Mouse (Mus musculus) lung, adult 2 months (tissue): Measurements from ENCODE around the gene Prph. TPM values are rescaled to one million over a fixed set of nuclear protein-coding genes. Genes with fewer than 3 reads are reported as not detected.

ENCODE experiments used
- DNase-seq: peaks from one replicate; pipeline ENCODE4 v3.0.0; 2022
- H3K4me1 ChIP-seq: fragments of 200-500 bp; 2 replicates; pipeline ENCODE4 v1.6.1; 2011; ENCODE audit warnings: low read length; ENCODE audit not compliant: control insufficient read depth, insufficient read depth
- H3K4me3 ChIP-seq: fragments of 200-500 bp; replicated peaks from 2 replicates; pipeline ENCODE3; 2011; ENCODE audit warnings: low read depth, mild to moderate bottlenecking, control low read depth, low read length; ENCODE audit errors: extremely low read depth
- CTCF ChIP-seq: fragments of 200-500 bp; IDR thresholded peaks from 2 replicates; pipeline ENCODE4 v1.5.1; 2011; ENCODE audit warnings: mild to moderate bottlenecking, low read length, control low read depth; ENCODE audit not compliant: insufficient read depth
- POLR2A ChIP-seq: fragments of 200-500 bp; IDR thresholded peaks from 2 replicates; pipeline ENCODE4 v1.6.1; 2011; ENCODE audit warnings: low read depth, mild to moderate bottlenecking, control low read depth, low read length, borderline replicate concordance; ENCODE audit errors: extremely low read depth
- WGBS: fragments of 180-500 bp; shearing (Covaris S2); methylation state at CpG from one replicate; pipeline ENCODE4 v1.1.7; 2018; 5-methylcytosine and 5-hydroxymethylcytosine counted together
- polyA plus RNA-seq: library from polyadenylated mRNA; depleted of rRNA; stranded (reverse); fragments of >200 nt; gene quantifications from 2 replicates; pipeline ENCODE4 v1.2.3, GENCODE M21; 2012

The Prph gene
- polyA plus RNA-seq, 1 experiment, result 1.0 TPM

DNA sequence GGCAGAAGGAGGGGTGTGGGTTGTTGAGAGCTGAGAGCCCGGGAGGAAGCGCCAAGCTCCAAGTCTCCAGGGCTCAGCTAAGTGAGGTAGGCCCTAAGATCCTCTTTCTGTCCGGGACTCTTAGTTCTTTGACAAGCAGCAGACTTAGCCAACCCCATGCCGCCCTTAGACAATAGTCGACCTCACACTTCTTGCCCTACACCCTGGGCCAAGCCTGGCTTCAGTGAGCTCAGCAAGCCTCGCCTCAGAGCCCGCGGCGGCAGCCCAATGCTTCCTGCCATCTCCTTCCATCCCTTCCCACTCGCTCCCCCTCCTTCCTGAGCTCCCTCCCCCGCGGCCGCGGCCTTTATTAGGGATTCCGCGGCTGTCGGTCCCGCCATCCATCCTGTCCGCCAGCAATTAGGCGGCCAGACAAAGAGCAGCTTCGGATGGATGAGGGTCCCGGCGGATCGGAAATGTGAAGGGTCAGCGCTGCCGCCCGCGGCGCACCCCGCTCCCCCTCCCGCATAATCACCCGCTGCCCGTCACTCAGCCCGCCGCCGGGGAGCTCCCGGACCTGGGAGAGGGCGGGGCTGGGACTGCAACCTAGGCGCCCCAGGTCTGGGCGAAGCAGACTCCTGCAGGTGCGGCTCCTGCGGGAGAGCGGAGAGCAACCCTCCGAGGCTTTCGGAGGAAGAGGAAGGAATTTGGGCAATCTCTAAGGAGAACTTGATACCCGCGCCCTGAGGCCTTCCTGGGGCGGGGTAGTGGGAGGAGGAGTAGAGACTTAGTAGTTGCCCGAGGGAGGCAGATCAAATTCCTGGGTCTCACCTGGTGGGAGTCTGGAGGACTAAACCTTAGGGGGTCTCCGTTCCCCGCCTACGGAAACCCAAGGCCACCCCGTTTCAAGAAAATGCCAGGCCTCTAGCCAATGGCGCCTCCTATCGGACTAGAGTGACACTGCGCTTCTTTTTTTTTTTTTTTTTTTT is 38.6 kb downstream of the Prph start:
- no peak for TF ChIP-seq POLR2A
- 0 out of 2 replicates have a peak, but pooled peaks have one; percentile 13 for TF ChIP-seq CTCF
- H3K4me1 ChIP-seq, result peaks cover 15% of the 10 kb centered on the region
- WGBS, result 4% methylated on average over 56 of the region's 56 CpGs
- peak overlapping the region; percentile 5 for H3K4me3 ChIP-seq
- DNase-seq, result peak; percentile 50

- WGBS, result 6% methylated on average over 27 of the region's 27 CpGs
- no peak for TF ChIP-seq CTCF
- no peak for TF ChIP-seq POLR2A
- Histone ChIP-seq H3K4me1 (peaks cover 18% of the 10 kb centered on the region), H3K4me3 (no peak overlapping the region)
- no peak for DNase-seq
Measured at GRCm38 (mm10) chr15:99094631-99095270, 39.8 kb downstream of the Prph start.

- no peak for DNase-seq
- peaks cover 18% of the 10 kb centered on the region for H3K4me1 ChIP-seq
- WGBS, result 25% methylated on average over 6 of the region's 6 CpGs
- TF ChIP-seq POLR2A, result no peak
- TF ChIP-seq CTCF, result no peak
- no peak overlapping the region for H3K4me3 ChIP-seq
Measured at GRCm38 (mm10) chr15:99095356-99095755, 40.4 kb downstream of the Prph start.

- no peak for DNase-seq
- no peak overlapping the region for H3K4me3 ChIP-seq
- no peak for TF ChIP-seq CTCF
- TF ChIP-seq POLR2A, result no peak
- H3K4me1 ChIP-seq, result peaks cover 18% of the 10 kb centered on the region
- WGBS, result 12% methylated on average over 24 of the region's 24 CpGs
Measured at GRCm38 (mm10) chr15:99096061-99096793, 41.3 kb downstream of the Prph start.

DNA sequence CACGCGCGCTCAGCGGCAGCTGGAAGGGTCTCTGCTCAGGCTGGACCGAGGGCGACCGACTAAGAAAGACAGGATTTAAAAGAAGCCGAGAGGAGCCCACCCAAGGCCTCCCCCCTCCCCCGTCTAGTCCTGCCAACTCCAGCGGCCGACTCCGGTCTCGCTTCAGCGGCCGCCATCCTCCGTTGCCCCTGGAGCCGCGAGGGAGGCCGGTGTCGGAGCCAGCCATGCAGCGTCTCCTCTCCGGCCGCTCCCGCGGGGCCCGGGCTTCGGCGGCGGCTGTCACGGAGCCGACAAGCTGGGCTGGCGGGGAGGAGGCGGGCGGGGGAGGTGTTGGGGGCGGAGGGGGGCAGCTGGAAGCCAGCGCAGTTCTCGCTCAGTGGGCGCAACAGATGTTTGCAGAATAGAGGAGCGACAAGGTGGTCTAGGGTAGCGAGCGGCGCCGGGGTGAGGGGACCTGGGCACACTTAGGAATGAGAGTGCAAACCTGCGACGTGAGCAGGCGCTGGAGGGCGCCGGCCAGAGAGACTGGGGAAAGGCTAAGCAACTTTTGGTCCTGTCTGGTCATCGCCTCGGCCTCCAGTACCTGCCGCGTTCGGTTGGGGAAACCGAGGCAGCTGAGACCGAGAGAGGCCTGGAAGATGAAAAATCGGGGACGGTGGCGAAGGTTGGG is 42.0 kb downstream of the Prph start:
- H3K4me3 ChIP-seq, result no peak overlapping the region
- peak; percentile 40 for DNase-seq
- under 1% methylated on average over 57 of the region's 58 CpGs for WGBS
- H3K4me1 ChIP-seq, result peaks cover 18% of the 10 kb centered on the region
- TF ChIP-seq POLR2A (no peak), CTCF (no peak)

DNA sequence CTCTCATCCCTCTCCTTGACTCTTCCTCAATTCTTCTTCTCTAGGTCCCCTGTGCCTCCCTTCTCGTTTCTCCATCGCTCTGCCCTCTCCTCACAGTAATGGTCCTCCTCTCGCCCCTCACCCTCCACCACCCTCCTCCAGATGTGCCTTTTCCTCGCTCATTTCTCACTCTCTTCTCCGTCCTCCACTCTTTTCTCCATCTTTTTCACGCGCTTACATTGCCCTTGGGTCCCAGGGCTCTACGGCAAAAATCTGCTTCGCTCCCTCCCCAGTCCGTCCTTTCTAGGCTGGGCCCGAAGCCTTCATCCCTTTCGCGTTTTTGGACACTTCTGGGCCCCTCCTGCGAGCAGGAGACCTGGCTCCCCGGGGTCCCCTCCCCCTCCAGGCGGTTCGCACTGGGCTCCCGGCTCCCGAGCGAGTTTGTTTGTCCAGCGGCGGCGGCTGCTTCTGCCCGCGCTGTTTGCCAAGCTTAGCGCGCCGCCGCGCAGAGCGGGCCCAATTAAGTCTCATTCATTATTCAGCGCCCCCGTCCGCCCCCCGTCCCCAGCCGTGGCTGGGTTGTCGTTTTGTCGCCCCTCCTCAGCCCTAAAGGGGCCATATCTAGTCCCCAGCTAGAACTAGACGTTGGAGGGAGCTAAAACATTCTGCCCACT is 43.0 kb downstream of the Prph start:
- H3K4me3 ChIP-seq, result peak overlapping the region; percentile 37
- TF ChIP-seq CTCF (no peak), POLR2A (no peak)
- H3K4me1 ChIP-seq, result peaks cover 18% of the 10 kb centered on the region
- 1% methylated on average over 39 of the region's 39 CpGs for WGBS
- DNase-seq, result peak; percentile 57

GRCm38 (mm10) chr15:99098493-99098861 is 43.5 kb downstream of the Prph start:
- DNase-seq, result no peak
- TF ChIP-seq CTCF (no peak), POLR2A (no peak)
- peaks cover 18% of the 10 kb centered on the region for H3K4me1 ChIP-seq
- no peak overlapping the region for H3K4me3 ChIP-seq
- 4% methylated on average over 9 of the region's 9 CpGs for WGBS

GRCm38 (mm10) chr15:99099139-99099556 is 44.2 kb downstream of the Prph start:
- 6% methylated on average over 15 of the region's 15 CpGs for WGBS
- TF ChIP-seq CTCF (peak; percentile 73), POLR2A (no peak)
- peak; percentile 66 for DNase-seq
- Histone ChIP-seq H3K4me1 (peaks cover 16% of the 10 kb centered on the region), H3K4me3 (no peak overlapping the region)

DNA sequence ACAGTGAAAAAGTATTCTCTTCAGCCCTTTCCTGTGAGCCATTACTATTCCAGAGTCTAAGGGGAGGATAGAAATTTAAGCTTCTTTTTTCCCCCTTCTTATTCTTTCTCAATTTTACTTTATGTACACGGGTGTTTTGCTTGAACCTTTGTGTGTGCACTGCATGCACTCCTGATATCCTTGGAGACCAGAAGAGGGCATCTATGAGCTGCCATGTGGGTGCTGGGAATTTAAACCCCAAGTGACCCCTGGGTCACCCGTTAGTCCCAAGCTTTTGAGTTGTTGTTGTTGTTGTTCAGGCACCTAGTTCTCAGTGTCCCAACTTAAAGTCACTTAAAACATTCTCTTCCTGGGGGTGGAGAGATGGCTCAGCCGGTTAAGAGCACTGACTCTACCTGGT is 45.0 kb downstream of the Prph start:
- DNase-seq, result no peak
- TF ChIP-seq POLR2A (no peak), CTCF (no peak)
- Histone ChIP-seq H3K4me1 (peaks cover 16% of the 10 kb centered on the region), H3K4me3 (no peak overlapping the region)
- WGBS, result 56% methylated on average over 3 of the region's 3 CpGs
